Mouse (Mus musculus) left cerebral cortex, postnatal 25 days (tissue): Measurements from ENCODE around the gene Olfr1509. TPM values are rescaled to one million over a fixed set of nuclear protein-coding genes. Genes with fewer than 3 reads are reported as not detected.
"Not testable (repeated sequence)": the region's sequence is repeated elsewhere in the genome, so short reads cannot be mapped to it uniquely, and the experiment has no call there.

Experiments used
- DNase-seq, 2 experiments: peaks; one replicate each; pipeline ENCODE4 v3.0.0; 2022; ENCODE audit warnings: low spot score in 2 of 2, mixed read lengths in 1 of 2
- intact Hi-C: fragments of 180-260 bp; cut with DNase I; formaldehyde crosslinking; loops from one replicate; pipeline ENCODE4 v1.15.1; 2025
- total RNA-seq, 2 experiments: library from RNA; stranded (reverse); gene quantifications; 2 replicates each; pipeline ENCODE4 v1.2.3; 2021

The Olfr1509 gene
- not detected for total RNA-seq

- no peak for DNase-seq
- intact Hi-C loops, result no loop called here
Observed at GRCm38 (mm10) chr14:52442690-52443089, at the start of gene Olfr1509. Olfr1509 (plus strand) TSS chr14:52442990.

GRCm38 (mm10) chr14:52397279-52397678 is 45.5 kb upstream of the Olfr1509 start, which contains the start of gene Olfr1511:
Olfr1511 (minus strand) TSS chr14:52397379.
- no peak for DNase-seq

GRCm38 (mm10) chr14:52410142-52410919 is 32.5 kb upstream of the Olfr1509 start:
- intact Hi-C loops, DNase-seq: not testable (repeated sequence)

More at GRCm38 (mm10) chr14:52397279-52397678, 45.5 kb upstream of the Olfr1509 start, which contains the start of gene Olfr1511:
- intact Hi-C loops, result no loop called here

- DNase-seq, result no peak
- intact Hi-C loops, result no loop called here
Observed at GRCm38 (mm10) chr14:52414273-52414672, 28.5 kb upstream of the Olfr1509 start, which contains the start of gene Olfr1510. Olfr1510 (minus strand) TSS chr14:52414373.

- intact Hi-C loops, result no loop called here
- DNase-seq, result no peak
Observed at GRCm38 (mm10) chr14:52427686-52428085, 15.1 kb upstream of the Olfr1509 start.

GRCm38 (mm10) chr14:52451138-52451537 is 8.3 kb downstream of the Olfr1509 start:
- intact Hi-C loops, result no loop called here

GRCm38 (mm10) chr14:52461928-52462327 is 19.1 kb downstream of the Olfr1509 start:
- intact Hi-C loops, result no loop called here
- no peak for DNase-seq

More at GRCm38 (mm10) chr14:52451138-52451537, 8.3 kb downstream of the Olfr1509 start:
- no peak for DNase-seq

GRCm38 (mm10) chr14:52465738-52466137 is 22.9 kb downstream of the Olfr1509 start:
- no peak for DNase-seq
- intact Hi-C loops, result no loop called here

GRCm38 (mm10) chr14:52467395-52467794 is 24.6 kb downstream of the Olfr1509 start, which contains the start of gene Olfr1508:
Olfr1508 (minus strand) TSS chr14:52467495.
- DNase-seq, result no peak
- intact Hi-C loops, result no loop called here

GRCm38 (mm10) chr14:52495516-52495915 is 52.7 kb downstream of the Olfr1509 start, which contains the start of gene Olfr1507:
Olfr1507 (minus strand) TSS chr14:52495749.
- intact Hi-C loops, result no loop called here
- no peak for DNase-seq

Other genes with a start within 250 kb of the Olfr1509 start
- gene Supt16, start 245.6 kb upstream of the Olfr1509 start, total RNA-seq, result 10 to 100 TPM; 50.5 to 52.0 TPM
- 100 to 1,000 TPM; 115 to 122 TPM for gene Chd8, start 185.2 kb upstream of the Olfr1509 start, total RNA-seq
- gene Tox4, start 163.8 kb upstream of the Olfr1509 start, total RNA-seq, result 10 to 100 TPM; 65.5 to 66.8 TPM
- gene Rab2b, start 163.4 kb upstream of the Olfr1509 start, total RNA-seq, result 10 to 100 TPM; 30.9 to 32.4 TPM
- 10 to 100 TPM; 39.8 to 41.5 TPM for gene Mettl3, start 137.9 kb upstream of the Olfr1509 start, total RNA-seq
- gene Sall2, start 114.2 kb upstream of the Olfr1509 start, total RNA-seq, result 10 to 100 TPM; 32.3 to 33.4 TPM
- gene Olfr1513, start 86.6 kb upstream of the Olfr1509 start, total RNA-seq, result not detected
- gene Olfr1512, start 63.8 kb upstream of the Olfr1509 start, total RNA-seq, result not detected
- not detected for gene Olfr1511, start 45.6 kb upstream of the Olfr1509 start, total RNA-seq
- gene Olfr1510, start 28.6 kb upstream of the Olfr1509 start, total RNA-seq, result not detected
- gene Olfr1508, start 24.5 kb downstream of the Olfr1509 start, total RNA-seq, result not detected
- not detected for gene Olfr1507, start 52.8 kb downstream of the Olfr1509 start, total RNA-seq